Mouse (Mus musculus) MEL (cell line): ENCODE data around the gene Plekhm3. TPM values are rescaled to one million over a fixed set of nuclear protein-coding genes. Genes with fewer than 3 reads are reported as not detected.
A peak's percentile ranks its signal among the peaks of the same experiment; 100 is the strongest.

Experiments
- DNase-seq: peaks from one replicate; pipeline ENCODE4 v3.0.0; 2011; ENCODE audit warnings: low read depth, low spot score
- H3K27ac ChIP-seq: 2 replicates; pipeline ENCODE4 v1.5.1; 2012; ENCODE audit warnings: low read depth, mild to moderate bottlenecking, control low read depth, low read length, moderate library complexity; ENCODE audit not compliant: control insufficient read depth
- H3K27me3 ChIP-seq, 2 experiments: fragments of 150-350 bp in 1 of 2; sonication (generic) in 1 of 2; 2 replicates each; pipeline ENCODE4 v1.6.1; 2012; ENCODE audit warnings: low read length in 2 of 2, mild to moderate bottlenecking in 2 of 2, improper control_type of control experiment in 1 of 2, moderate library complexity in 1 of 2; ENCODE audit not compliant: insufficient read depth in 2 of 2, control insufficient read depth in 1 of 2
- H3K36me3 ChIP-seq, 2 experiments: 2 replicates each; pipeline ENCODE4 v1.6.1; 2012 to 2014; ENCODE audit warnings: low read length in 2 of 2, improper control_type of control experiment in 1 of 2, inconsistent platforms in 1 of 2, mild to moderate bottlenecking in 1 of 2; ENCODE audit not compliant: insufficient read depth in 2 of 2, control insufficient read depth in 1 of 2
- H3K4me1 ChIP-seq, 2 experiments: fragments of 150-350 bp in 1 of 2; sonication (generic) in 1 of 2; 2 replicates each; pipeline ENCODE4 v1.6.1; 2012; ENCODE audit warnings: low read length in 2 of 2, improper control_type of control experiment in 1 of 2, mild to moderate bottlenecking in 1 of 2; ENCODE audit not compliant: insufficient read depth in 2 of 2, control insufficient read depth in 1 of 2
- H3K4me3 ChIP-seq, 2 experiments: fragments of 150-350 bp in 1 of 2; sonication (generic) in 1 of 2; 2 replicates each; pipeline ENCODE4 v1.5.1; 2012; ENCODE audit warnings: low read depth in 2 of 2, low read length in 2 of 2, mild to moderate bottlenecking in 2 of 2, moderate library complexity in 2 of 2, control low read depth in 1 of 2, improper control_type of control experiment in 1 of 2; ENCODE audit not compliant: control insufficient read depth in 1 of 2, insufficient read depth in 1 of 2
- H3K79me2 ChIP-seq: 2 replicates; pipeline ENCODE4 v1.6.1; 2012; ENCODE audit warnings: mild to moderate bottlenecking, low read length, moderate library complexity; ENCODE audit not compliant: control insufficient read depth, poor library complexity, insufficient read depth
- H3K9ac ChIP-seq: 2 replicates; pipeline ENCODE4 v1.6.1; 2012; ENCODE audit warnings: low read depth, mild to moderate bottlenecking, control low read depth, low read length, moderate library complexity; ENCODE audit not compliant: control insufficient read depth, poor library complexity, severe bottlenecking
- H3K9me3 ChIP-seq: fragments of 150-350 bp; sonication (generic); replicated peaks from 2 replicates; pipeline ENCODE4 v1.6.1; 2012; ENCODE audit warnings: mild to moderate bottlenecking, low read length, improper control_type of control experiment, moderate library complexity; ENCODE audit not compliant: insufficient read depth
- BHLHE40 ChIP-seq: IDR thresholded peaks from 2 replicates; pipeline ENCODE4 v1.6.1; 2012; ENCODE audit warnings: low read depth, mild to moderate bottlenecking, inconsistent platforms, low read length, improper control_type of control experiment, borderline replicate concordance
- CHD2 ChIP-seq: IDR thresholded peaks from 2 replicates; pipeline ENCODE4 v1.6.1; 2011; ENCODE audit warnings: low read length, improper control_type of control experiment
- CTCF ChIP-seq, 3 experiments: IDR thresholded peaks in 2 of 3; conservative IDR thresholded peaks in 1 of 3; 2 replicates each; pipeline ENCODE4 v1.5.1; 2011 to 2012; ENCODE audit warnings: low read length in 3 of 3, low read depth in 2 of 3, mild to moderate bottlenecking in 2 of 3, improper control_type of control experiment in 1 of 3, inconsistent platforms in 1 of 3, mixed read lengths in 1 of 3, moderate library complexity in 1 of 3; ENCODE audit not compliant: control insufficient read depth in 1 of 3, insufficient read depth in 1 of 3, poor library complexity in 1 of 3, severe bottlenecking in 1 of 3
- ELF1 ChIP-seq: IDR thresholded peaks from 2 replicates; pipeline ENCODE4 v1.6.1; 2014; ENCODE audit warnings: low read depth, mild to moderate bottlenecking, inconsistent platforms, low read length, improper control_type of control experiment, moderate library complexity
- EP300 ChIP-seq, 2 experiments: IDR thresholded peaks; 2 replicates each; pipeline ENCODE4 v1.6.1; 2011; ENCODE audit warnings: improper control_type of control experiment in 2 of 2, low read length in 2 of 2, low read depth in 1 of 2, mild to moderate bottlenecking in 1 of 2
- GATA1 ChIP-seq: IDR thresholded peaks from 2 replicates; pipeline ENCODE4 v1.6.1; 2011; ENCODE audit warnings: low read depth, low read length, improper control_type of control experiment
- MAX ChIP-seq: IDR thresholded peaks from 2 replicates; pipeline ENCODE4 v1.6.1; 2011; ENCODE audit warnings: low read length, improper control_type of control experiment
- MEF2A ChIP-seq: IDR thresholded peaks from 2 replicates; pipeline ENCODE4 v1.6.1; 2014; ENCODE audit warnings: low read depth, mild to moderate bottlenecking, inconsistent platforms, low read length, improper control_type of control experiment; ENCODE audit not compliant: poor library complexity, insufficient replicate concordance, severe bottlenecking; ENCODE audit errors: extremely low read depth
- MXI1 ChIP-seq: IDR thresholded peaks from 2 replicates; pipeline ENCODE4 v1.6.1; 2011; ENCODE audit warnings: mild to moderate bottlenecking, low read depth, low read length, improper control_type of control experiment
- MYB ChIP-seq: IDR thresholded peaks from 2 replicates; pipeline ENCODE4 v1.6.1; 2011; ENCODE audit warnings: mild to moderate bottlenecking, low read depth, low read length, improper control_type of control experiment
- NELFE ChIP-seq: IDR thresholded peaks from 2 replicates; pipeline ENCODE4 v1.6.1; 2011; ENCODE audit warnings: low read depth, low read length, improper control_type of control experiment
- RCOR1 ChIP-seq: IDR thresholded peaks from 2 replicates; pipeline ENCODE4 v1.6.1; 2012; ENCODE audit warnings: low read depth, mild to moderate bottlenecking, inconsistent platforms, low read length, improper control_type of control experiment
- SMC3 ChIP-seq: IDR thresholded peaks from 2 replicates; pipeline ENCODE4 v1.6.1; 2011; ENCODE audit warnings: low read depth, low read length, improper control_type of control experiment
- TAL1 ChIP-seq: IDR thresholded peaks from 2 replicates; pipeline ENCODE4 v1.6.1; 2012; ENCODE audit warnings: mild to moderate bottlenecking, inconsistent platforms, low read length, moderate library complexity, mixed read lengths
- TCF12 ChIP-seq: IDR thresholded peaks from 2 replicates; pipeline ENCODE4 v1.6.1; 2014; ENCODE audit warnings: low read depth, mild to moderate bottlenecking, inconsistent platforms, low read length, improper control_type of control experiment, moderate library complexity
- USF1 ChIP-seq: IDR thresholded peaks from 2 replicates; pipeline ENCODE4 v1.6.1; 2014; ENCODE audit warnings: low read depth, mild to moderate bottlenecking, inconsistent platforms, low read length, improper control_type of control experiment, moderate library complexity
- USF2 ChIP-seq, 2 experiments: IDR thresholded peaks; 2 replicates each; pipeline ENCODE4 v1.6.1; 2011 to 2012; ENCODE audit warnings: improper control_type of control experiment in 2 of 2, low read length in 2 of 2, borderline replicate concordance in 1 of 2, inconsistent platforms in 1 of 2, low read depth in 1 of 2, mild to moderate bottlenecking in 1 of 2; ENCODE audit not compliant: insufficient read depth in 1 of 2
- polyA plus RNA-seq, 2 experiments: library from polyadenylated mRNA; stranded (reverse) in 1 of 2; unstranded in 1 of 2; fragments of >175 nt in 1 of 2; fragments of >200 nt in 1 of 2; gene quantifications; 2 replicates each; pipeline versions ENCODE4 v1.2.1 to v1.2.4; 2012; ENCODE audit warnings: low replicate concordance in 2 of 2, low read depth in 1 of 2; ENCODE audit not compliant: insufficient read length in 2 of 2, insufficient read depth in 1 of 2, missing spikeins in 1 of 2
- total RNA-seq: library from RNA; depleted of rRNA; stranded (reverse); fragments of 300-350 nt; gene quantifications from 2 replicates; pipeline ENCODE4 v1.2.3, GENCODE M21; 2012

The Plekhm3 gene
- total and polyA plus RNA-seq, 3 experiments: 1.8 to 2.0 TPM; not detected in 1

DNA sequence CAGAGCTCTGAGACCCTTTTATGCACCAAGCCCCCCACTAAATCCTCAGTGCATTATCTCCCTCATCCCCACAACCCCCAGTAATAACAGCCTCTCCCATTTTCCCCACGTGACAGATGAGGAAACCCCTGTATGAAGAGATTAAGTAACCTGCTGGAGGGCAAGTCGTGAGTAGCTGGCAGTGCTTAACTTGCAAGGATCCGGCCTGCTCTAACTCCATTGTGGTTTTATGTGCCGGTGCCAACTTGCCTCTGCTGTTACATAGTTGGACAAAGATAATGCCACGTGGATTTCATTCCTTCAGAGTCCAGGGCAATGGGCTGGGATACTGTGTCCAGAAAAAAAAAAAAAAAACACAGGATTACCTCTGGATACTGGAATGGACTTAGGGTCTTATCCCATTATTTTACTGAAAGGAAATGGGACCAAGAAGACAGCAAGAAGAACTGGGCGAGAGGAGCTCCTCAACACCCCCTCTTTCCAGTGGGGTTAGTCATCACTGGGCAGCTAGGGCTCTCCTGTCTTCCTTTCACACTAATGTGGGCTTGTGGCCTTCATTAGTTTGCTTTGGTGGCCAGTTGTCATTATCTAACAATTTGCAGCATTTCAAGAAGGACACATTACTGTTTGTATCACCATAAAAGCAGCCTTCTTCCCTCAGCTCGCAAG lies 200.5 kb downstream of the Plekhm3 start:
- peak; percentile 37 for DNase-seq

DNA sequence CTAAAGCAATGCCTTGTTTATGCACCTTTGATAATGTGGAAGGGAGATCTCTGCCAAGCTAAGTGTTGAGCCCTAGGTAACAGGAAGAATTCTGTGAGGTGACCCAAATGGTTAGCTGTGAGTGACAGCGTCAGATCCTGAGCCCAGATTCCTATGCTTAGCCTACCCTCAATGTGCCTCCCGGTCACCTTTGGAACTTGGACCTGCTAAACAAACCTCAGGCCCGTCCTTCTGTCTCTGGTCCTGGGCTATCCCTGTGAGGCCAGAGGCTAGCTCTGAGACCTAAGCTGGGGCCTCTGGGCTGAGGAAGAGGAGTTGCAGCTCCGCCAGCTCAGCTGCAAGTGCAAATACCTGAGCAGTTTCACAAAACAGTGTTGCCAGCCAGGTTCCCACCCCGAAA lies 202.0 kb downstream of the Plekhm3 start:
- no peak for DNase-seq
- no peaks in the 10 kb centered on the region for H3K27me3 ChIP-seq
- H3K27ac ChIP-seq: no peak overlapping the region
- TF ChIP-seq MEF2A (no peak), ELF1 (no peak), RCOR1 (no peak)
- no peak overlapping the region for H3K4me3 ChIP-seq
- no peaks in the 10 kb centered on the region; a peak in 1 of 4 replicates for H3K36me3 ChIP-seq
- H3K9ac ChIP-seq: no peak overlapping the region
- H3K9me3 ChIP-seq: no peaks in the 10 kb centered on the region
- H3K4me1 ChIP-seq: peaks cover 2 to 8% of the 10 kb centered on the region in 2 experiments; a peak in 2 of 4 replicates
- no peaks in the 10 kb centered on the region for H3K79me2 ChIP-seq

More for the DNA sequence above, 200.5 kb downstream of the Plekhm3 start:
- Histone ChIP-seq H3K4me1 (peaks cover 2 to 8% of the 10 kb centered on the region in 2 experiments; a peak in 2 of 4 replicates), H3K4me3 (no peak overlapping the region), H3K36me3 (no peaks in the 10 kb centered on the region; a peak in 1 of 4 replicates), H3K27me3 (no peaks in the 10 kb centered on the region), H3K79me2 (no peaks in the 10 kb centered on the region), H3K9ac (no peak overlapping the region), H3K9me3 (no peaks in the 10 kb centered on the region), H3K27ac (no peak overlapping the region)
- peak; percentile 85 for TF ChIP-seq USF1
- no peak for TF ChIP-seq CHD2
- peak; percentile 47; the same call in 1 of the 2 replicates for TF ChIP-seq MXI1
- TF ChIP-seq SMC3: no peak
- TF ChIP-seq CTCF (IDR thresholded peaks at IDR 0.05 in 2 of 3, conservative IDR thresholded peaks at IDR 0.05 in 1 of 3; ENCODE audit: control insufficient read depth in 1 of 3, insufficient read depth in 1 of 3, low read depth in 2 of 3, low read length in 3 of 3, poor library complexity in 1 of 3, severe bottlenecking in 1 of 3): no peak
- no peak for TF ChIP-seq NELFE
- 0 out of 2 replicates have a peak, but pooled peaks have one; percentile 5 for TF ChIP-seq TAL1
- TF ChIP-seq EP300 (IDR thresholded peaks at IDR 0.05; ENCODE audit: low read depth in 1 of 2, low read length in 2 of 2): peak in 1 of 2 experiments; percentile 41; a peak in 2 of 4 replicates
- peak; percentile 48; the same call in 1 of the 2 replicates for TF ChIP-seq MAX
- no peak for TF ChIP-seq MYB
- TF ChIP-seq TCF12: peak; percentile 25; the same call in 1 of the 2 replicates
- TF ChIP-seq USF2 (IDR thresholded peaks at IDR 0.05; ENCODE audit: borderline replicate concordance in 1 of 2, insufficient read depth in 1 of 2, low read depth in 1 of 2, low read length in 2 of 2): 0 out of 4 replicates have a peak, but pooled peaks of 1 of the 2 experiments have one; percentile 34
- peak; percentile 39; the same call in 1 of the 2 replicates for TF ChIP-seq BHLHE40
- peak; percentile 16; the same call in 1 of the 2 replicates for TF ChIP-seq GATA1
